9 mouse cellular contexts compared by ENCODE assay signal in genomic region chr3:64790509-64791244, GRCm38 (mm10). TPM values are rescaled to one million over a fixed set of nuclear protein-coding genes. Genes with fewer than 3 reads are reported as not detected.
DNase-seq lines count a peak whose midpoint lies in the region; ATAC-seq and TF ChIP-seq lines count a peak whose summit lies in the region.
"Had no signal": no experiment of that assay in that cellular context is flagged by ENCODE, and none has a peak within 500 bp of the region (broad histone marks: within the 10 kb centered on the region; RNA-seq: fewer than 3 reads in every experiment).

No protein-coding gene starts in this region.

- DNase-seq in WW6 (ENCODE audit: low read depth, low spot score), result peak; percentile 7
- DNase-seq in embryo, embryonic 11.5 days (ENCODE audit: low read depth, low spot score), result peak; percentile 49
- peak; percentile 44 to 55 for DNase-seq in heart, postnatal 36 days
- peak; percentile 54 to 83 for DNase-seq in layer of hippocampus, adult 18-20 months (ENCODE audit: low spot score in 2 of 2)
- DNase-seq in lung, postnatal 0 days (ENCODE audit: low spot score), result peak; percentile 72
- peak; percentile 51 for DNase-seq in right cerebral cortex, adult 18-20 months

- WGBS in lung, postnatal 0 days, result 43% methylated on average over 10 of the region's 10 CpGs

- no peak overlapping the region for H3K9ac ChIP-seq in lung, postnatal 0 days (replicated peaks; ENCODE audit: low read depth)

- intact Hi-C loops in heart, postnatal 36 days (cut with DNase I), result loop anchor here (1.0 kb wide), 1 partner anchor 751 kb away; no protein-coding TSS in a partner anchor

- peaks cover 56% of the 10 kb centered on the region for H3K9me3 ChIP-seq in E14TG2a.4 (ENCODE audit: low read length)
- H3K9me3 ChIP-seq in lung, postnatal 0 days (ENCODE audit: low read length), result no peaks in the 10 kb centered on the region

- no peaks in the 10 kb centered on the region for H3K36me3 ChIP-seq in E14TG2a.4 (ENCODE audit: insufficient read depth, low read length)
- H3K36me3 ChIP-seq in lung, postnatal 0 days (ENCODE audit: insufficient read depth, low read length), result no peaks in the 10 kb centered on the region

- H3K4me3 ChIP-seq in E14TG2a.4 (replicated peaks; ENCODE audit: low read length), result no peak overlapping the region
- H3K4me3 ChIP-seq in lung, postnatal 0 days (ENCODE audit: low read depth, low read length), result no peak overlapping the region

- TF ChIP-seq CTCF in E14TG2a.4 (conservative IDR thresholded peaks at IDR 0.05; ENCODE audit: low read length), result peak; percentile 81
- TF ChIP-seq CTCF in lung, postnatal 0 days (IDR thresholded peaks at IDR 0.05), result peak; percentile 83

- no peak overlapping the region for H3K27ac ChIP-seq in lung, postnatal 0 days (ENCODE audit: low read length)

- H3K4me2 ChIP-seq in lung, postnatal 0 days (replicated peaks; ENCODE audit: low read depth, low read length), result no peak overlapping the region

- peak; percentile 23; the same call in 1 of the 2 replicates for ATAC-seq in lung, postnatal 0 days
- ATAC-seq in monocyte, adult 5-6 weeks (replicated peaks; ENCODE audit: insufficient number of reproducible peaks, low FRiP score, low TSS enrichment, poor library complexity, severe bottlenecking), result no peak

- H3K4me1 ChIP-seq in E14TG2a.4 (replicated peaks; ENCODE audit: low read depth, low read length), result no peaks in the 10 kb centered on the region
- no peaks in the 10 kb centered on the region for H3K4me1 ChIP-seq in lung, postnatal 0 days (ENCODE audit: insufficient read depth, low read depth, low read length)

- no peak for TF ChIP-seq EP300 in lung, postnatal 0 days (IDR thresholded peaks at IDR 0.05)

- peaks cover 2% of the 10 kb centered on the region; the same call in 1 of the 2 replicates for H3K27me3 ChIP-seq in E14TG2a.4 (ENCODE audit: insufficient read depth, low read length)
- no peaks in the 10 kb centered on the region for H3K27me3 ChIP-seq in lung, postnatal 0 days (replicated peaks; ENCODE audit: insufficient read depth, low read length)

RNA-seq across cellular contexts. Expression of gene Vmn2r7, which starts 53.9 kb away (rescaled TPM):
- total RNA-seq in heart, postnatal 36 days (2021), result not detected
- total RNA-seq in layer of hippocampus, adult 18-20 months (2021), result under 1 TPM in 1 of 2 experiments, not detected in 1; 0.15 TPM
- polyA plus RNA-seq in lung, postnatal 0 days (2015; fragmentation: Nextera tagmentation; extraction: Ambion mirVana), result not detected in 2 replicates
- not detected in 3 replicates for total RNA-seq in monocyte, adult 5-6 weeks (2017)
- polyA plus RNA-seq: heart, embryonic 14.5 days had no signal

Comparison
In these comparisons a context has a peak if more than half of its experiments do, and no peak if none do; other contexts are left out.
1. DNase-seq: peak in every context shown above with its lines; median percentile 72 in lung, postnatal 0 days; 68 in layer of hippocampus, adult 18-20 months; 51 in right cerebral cortex, adult 18-20 months; 50 in heart, postnatal 36 days; 49 in embryo, embryonic 11.5 days; 7 in WW6.